ENCODE assay signal across 8 mouse cellular contexts in the genomic region with DNA sequence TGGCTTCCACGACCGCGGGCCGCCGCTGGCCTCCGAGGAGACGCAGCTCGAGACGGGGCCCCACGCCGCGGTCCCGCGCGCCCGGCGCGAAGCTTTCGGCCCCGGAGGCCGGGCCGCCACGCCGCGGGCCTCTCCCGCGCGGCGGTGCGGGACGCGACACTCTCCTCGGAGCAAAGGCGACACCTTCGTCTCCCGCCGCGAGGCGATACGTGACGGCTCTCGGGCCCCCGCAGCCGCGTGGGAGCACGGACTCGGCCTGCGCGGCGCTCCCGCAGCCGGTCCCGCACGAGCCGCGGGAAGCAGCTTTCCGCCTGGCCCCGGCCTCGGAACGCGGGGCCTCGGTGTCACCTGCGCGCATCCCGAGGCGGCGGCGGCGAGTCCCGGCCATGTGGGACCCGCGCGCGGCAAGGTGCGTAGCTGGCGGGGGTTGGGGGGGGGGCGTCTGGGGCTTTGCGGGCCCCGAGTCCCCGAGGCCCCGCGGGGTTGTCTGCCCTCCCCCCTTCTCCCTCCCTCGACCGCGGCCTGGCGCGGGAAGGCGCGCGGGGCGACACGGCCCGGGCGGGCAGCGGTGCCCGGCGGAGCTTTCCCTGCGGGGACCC. TPM values are rescaled to one million over a fixed set of nuclear protein-coding genes. Genes with fewer than 3 reads are reported as not detected.
DNase-seq lines count a peak whose midpoint lies in the region; ATAC-seq and TF ChIP-seq lines count a peak whose summit lies in the region.

No protein-coding gene starts in this region.

- H3K36me3 ChIP-seq in kidney, adult 2 months (ENCODE audit: control insufficient read depth, insufficient read depth, low read length), result no peaks in the 10 kb centered on the region
- H3K36me3 ChIP-seq in forebrain, embryonic 15.5 days, result no peaks in the 10 kb centered on the region
- H3K36me3 ChIP-seq in liver, postnatal 0 days (replicated peaks; ENCODE audit: insufficient read depth, low read length), result no peaks in the 10 kb centered on the region

- no peak overlapping the region for H3K27ac ChIP-seq in kidney, adult 2 months (ENCODE audit: insufficient read depth, low read depth, low read length)
- H3K27ac ChIP-seq in bone marrow macrophage, adult 2 months (ENCODE audit: insufficient read depth, low read depth, low read length), result no peak overlapping the region
- H3K27ac ChIP-seq in forebrain, embryonic 15.5 days (replicated peaks), result no peak overlapping the region
- no peak overlapping the region for H3K27ac ChIP-seq in liver, postnatal 0 days (ENCODE audit: low read depth)

- no peak for TF ChIP-seq POLR2A in kidney, adult 2 months (IDR thresholded peaks at IDR 0.05; ENCODE audit: low read depth, low read length)
- TF ChIP-seq POLR2A in bone marrow macrophage, adult 2 months (IDR thresholded peaks at IDR 0.05; ENCODE audit: borderline replicate concordance, low read depth, low read length), result no peak

- peak overlapping the region; percentile 47 for H3K9ac ChIP-seq in forebrain, embryonic 15.5 days (replicated peaks)
- H3K9ac ChIP-seq in liver, postnatal 0 days (replicated peaks), result no peak overlapping the region

- H3K4me3 ChIP-seq in kidney, adult 2 months (ENCODE audit: insufficient read depth, low read depth, low read length), result peak overlapping the region; percentile 35; the same call in 1 of the 2 replicates
- H3K4me3 ChIP-seq in bone marrow macrophage, adult 2 months (ENCODE audit: insufficient read depth, low read length), result peak overlapping the region; percentile 50
- H3K4me3 ChIP-seq in forebrain, embryonic 15.5 days, result peak overlapping the region; percentile 47
- H3K4me3 ChIP-seq in liver, postnatal 0 days (ENCODE audit: low read depth, low read length), result peak overlapping the region; percentile 39

- 1% methylated on average over 89 of the region's 98 CpGs for WGBS in kidney, adult 2 months
- WGBS in forebrain, embryonic 15.5 days, result 3% methylated on average over 80 of the region's 98 CpGs
- 3% methylated on average over 37 of the region's 98 CpGs for WGBS in liver, postnatal 0 days (ENCODE audit: insufficient replicate concordance)

- TF ChIP-seq EP300 in liver, postnatal 0 days (IDR thresholded peaks at IDR 0.05; ENCODE audit: low read depth), result no peak

- peak overlapping the region; percentile 84 for H3K4me2 ChIP-seq in forebrain, embryonic 15.5 days (replicated peaks)
- H3K4me2 ChIP-seq in liver, postnatal 0 days (ENCODE audit: low read depth, low read length), result peak overlapping the region; percentile 61

- no peak for TF ChIP-seq CTCF in kidney, adult 2 months (conservative IDR thresholded peaks at IDR 0.05; ENCODE audit: insufficient read depth, insufficient read length, low read depth, low read length)
- no peak for TF ChIP-seq CTCF in bone marrow macrophage, adult 2 months (IDR thresholded peaks at IDR 0.05; ENCODE audit: low read depth, low read length)
- no peak for TF ChIP-seq CTCF in liver, postnatal 0 days (IDR thresholded peaks at IDR 0.05; ENCODE audit: low read depth)

- peaks cover 12% of the 10 kb centered on the region for H3K27me3 ChIP-seq in kidney, adult 2 months (replicated peaks; ENCODE audit: control insufficient read depth, insufficient read depth, low read length)
- peaks cover 44% of the 10 kb centered on the region for H3K27me3 ChIP-seq in forebrain, embryonic 15.5 days
- H3K27me3 ChIP-seq in liver, postnatal 0 days (ENCODE audit: insufficient read depth, low read length), result peaks cover 55% of the 10 kb centered on the region

- H3K9me3 ChIP-seq in forebrain, embryonic 15.5 days, result 0 out of 2 replicates have a peak, but pooled peaks cover 2% of the 10 kb centered on the region
- H3K9me3 ChIP-seq in liver, postnatal 0 days (ENCODE audit: low read length), result 0 out of 2 replicates have a peak, but pooled peaks cover 4% of the 10 kb centered on the region

- no peak for DNase-seq in kidney, adult 2 months
- no peak for DNase-seq in kidney, adult 9 months
- DNase-seq in liver, postnatal 0 days, result no peak
- DNase-seq in adrenal gland, postnatal 25 days, result no peak
- no peak for DNase-seq in layer of hippocampus, postnatal 25 days (ENCODE audit: extremely low spot score in 1 of 2, low spot score in 1 of 2)

- no peaks in the 10 kb centered on the region; the same call in 1 of the 2 replicates for H3K4me1 ChIP-seq in kidney, adult 2 months (ENCODE audit: control insufficient read depth, insufficient read depth, low read length)
- H3K4me1 ChIP-seq in bone marrow macrophage, adult 2 months (ENCODE audit: control insufficient read depth, insufficient read depth, low read length), result no peaks in the 10 kb centered on the region
- peaks cover 21% of the 10 kb centered on the region for H3K4me1 ChIP-seq in forebrain, embryonic 15.5 days
- H3K4me1 ChIP-seq in liver, postnatal 0 days (ENCODE audit: insufficient read depth), result peaks cover 4% of the 10 kb centered on the region

- peak; percentile 56 for ATAC-seq in forebrain, embryonic 15.5 days (replicated peaks)
- no peak for ATAC-seq in liver, postnatal 0 days
- no peak for ATAC-seq in CD4-positive, CD25-positive, alpha-beta regulatory T cell, adult 4 months

RNA-seq across cellular contexts. Expression of a gene that starts 0.4 kb away (rescaled TPM):
- 0.13 and 0.22 TPM in 2 replicates for polyA plus RNA-seq in kidney, adult 2 months (2012; rRNA removed)
- 0.11 TPM in 1 of 2 replicates, not detected in the other for polyA plus RNA-seq in bone marrow macrophage, adult 2 months (2012; ENCODE audit: insufficient read depth, insufficient read length, missing spikeins)
- 7.0 and 7.8 TPM in 2 replicates for polyA plus RNA-seq in forebrain, embryonic 15.5 days (2015; fragmentation: Nextera tagmentation; extraction: Ambion mirVana)
- polyA plus RNA-seq in liver, postnatal 0 days (2015; fragmentation: Nextera tagmentation; extraction: Ambion mirVana), result 0.02 TPM in 1 of 2 replicates, not detected in the other
- polyA plus RNA-seq in CD4-positive, CD25-positive, alpha-beta regulatory T cell, adult 4 months (2017; shearing (Covaris generic)), result not detected
- total RNA-seq in adrenal gland, postnatal 25 days (2021), result 69.1 and 74.9 TPM in 2 replicates
- 100 to 1,000 TPM; 159 to 197 TPM for total RNA-seq in layer of hippocampus, postnatal 25 days (2021)

RNA-seq across cellular contexts. Expression of a gene that starts 40.2 kb away (rescaled TPM):
- 8.0 and 8.3 TPM in 2 replicates for polyA plus RNA-seq in kidney, adult 2 months (2012; rRNA removed)
- polyA plus RNA-seq in bone marrow macrophage, adult 2 months (2012; ENCODE audit: insufficient read depth, insufficient read length, missing spikeins), result 10.3 and 12.0 TPM in 2 replicates
- 47.1 and 50.9 TPM in 2 replicates for polyA plus RNA-seq in forebrain, embryonic 15.5 days (2015; fragmentation: Nextera tagmentation; extraction: Ambion mirVana)
- 4.4 and 5.2 TPM in 2 replicates for polyA plus RNA-seq in liver, postnatal 0 days (2015; fragmentation: Nextera tagmentation; extraction: Ambion mirVana)
- polyA plus RNA-seq in CD4-positive, CD25-positive, alpha-beta regulatory T cell, adult 4 months (2017; shearing (Covaris generic)), result 1 to 10 TPM; 7.2 to 8.4 TPM
- total RNA-seq in adrenal gland, postnatal 25 days (2021), result 48.5 and 61.5 TPM in 2 replicates
- total RNA-seq in layer of hippocampus, postnatal 25 days (2021), result 10 to 100 TPM; 75.0 to 75.5 TPM

RNA-seq across cellular contexts. Expression of a gene that starts 40.4 kb away (rescaled TPM):
- 12.1 and 14.1 TPM in 2 replicates for polyA plus RNA-seq in kidney, adult 2 months (2012; rRNA removed)
- 14.8 and 20.1 TPM in 2 replicates for polyA plus RNA-seq in bone marrow macrophage, adult 2 months (2012; ENCODE audit: insufficient read depth, insufficient read length, missing spikeins)
- 33.6 and 34.2 TPM in 2 replicates for polyA plus RNA-seq in forebrain, embryonic 15.5 days (2015; fragmentation: Nextera tagmentation; extraction: Ambion mirVana)
- 9.8 and 10.1 TPM in 2 replicates for polyA plus RNA-seq in liver, postnatal 0 days (2015; fragmentation: Nextera tagmentation; extraction: Ambion mirVana)
- 10 to 100 TPM; 14.8 to 22.1 TPM for polyA plus RNA-seq in CD4-positive, CD25-positive, alpha-beta regulatory T cell, adult 4 months (2017; shearing (Covaris generic))
- total RNA-seq in adrenal gland, postnatal 25 days (2021), result 26.5 and 28.1 TPM in 2 replicates
- 10 to 100 TPM; 14.5 to 19.6 TPM for total RNA-seq in layer of hippocampus, postnatal 25 days (2021)
